Mouse (Mus musculus) C2C12 (cell line): ENCODE data around the gene Tmem131l.

Source experiments
- CEBPB ChIP-seq: IDR thresholded peaks from one replicate; pipeline ENCODE4 v1.6.1; 2011; ENCODE audit warnings: low read depth, mild to moderate bottlenecking, control low read depth, moderate library complexity
- CTCF ChIP-seq: IDR thresholded peaks from one replicate; pipeline ENCODE4 v1.5.1; 2011; ENCODE audit not compliant: control insufficient read depth, insufficient read depth, insufficient read length
- MAX ChIP-seq: IDR thresholded peaks from one replicate; pipeline ENCODE4 v1.6.1; 2011; ENCODE audit warnings: mild to moderate bottlenecking, control low read depth
- MYOD1 ChIP-seq: IDR thresholded peaks from one replicate; pipeline ENCODE4 v1.6.1; 2011; ENCODE audit warnings: low read depth; ENCODE audit not compliant: control insufficient read depth, insufficient read length
- MYOG ChIP-seq: IDR thresholded peaks from one replicate; pipeline ENCODE4 v1.6.1; 2011; ENCODE audit not compliant: control insufficient read depth, insufficient read length; ENCODE audit errors: extremely low read depth
- USF1 ChIP-seq: IDR thresholded peaks from one replicate; pipeline ENCODE4 v1.6.1; 2011; ENCODE audit warnings: low read depth, mild to moderate bottlenecking, control low read depth, moderate library complexity

DNA sequence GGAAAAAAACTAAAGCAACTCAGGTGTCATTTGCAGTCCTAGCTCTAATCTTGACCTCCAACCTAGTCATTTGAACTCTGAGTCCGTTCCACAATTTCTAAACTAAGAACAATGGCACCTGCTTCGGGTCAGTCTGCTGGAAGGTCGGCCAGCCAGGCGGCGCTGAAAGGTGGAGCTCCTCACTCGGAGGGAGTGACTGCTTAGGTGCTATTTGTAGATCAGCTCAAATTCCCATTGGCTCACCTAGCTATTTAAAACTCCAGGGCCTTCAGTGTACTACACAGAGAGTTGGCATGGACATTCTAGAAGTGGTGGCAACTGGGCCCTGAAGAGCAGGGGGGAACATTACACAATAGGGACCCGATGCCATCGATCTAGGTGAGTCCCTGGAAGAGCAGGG, 86.1 kb downstream of the Tmem131l start:
- no peak for TF ChIP-seq CTCF
- TF ChIP-seq MYOD1, result no peak
- TF ChIP-seq MAX, result no peak
- TF ChIP-seq CEBPB, result no peak
- no peak for TF ChIP-seq USF1
- no peak for TF ChIP-seq MYOG
